Mouse (Mus musculus): ENCODE measurements at regions not wholly inside any gene's neighbourhood (a gene's known extent, or its start where the extent isn't known, plus 50 kb on each side); places are given as distances from the start of the nearest gene placed in this dataset.

- intact Hi-C loops (cut with DNase I), result no loop called here
- no peak for DNase-seq (ENCODE audit: low spot score in 2 of 2)
Observed at GRCm38 (mm10) chr14:120225657-120226056, 49.8 kb upstream of the Mbnl2 start.
